Mouse (Mus musculus) T-cell, adult 2 months (primary cell): Measurements from ENCODE around the gene Hcar1.
A peak's percentile ranks its signal among the peaks of the same experiment; 100 is the strongest.

Source experiments
- DNase-seq: peaks from one replicate; pipeline ENCODE4 v3.0.0; 2022; ENCODE audit warnings: low spot score

The Hcar1 gene

DNA sequence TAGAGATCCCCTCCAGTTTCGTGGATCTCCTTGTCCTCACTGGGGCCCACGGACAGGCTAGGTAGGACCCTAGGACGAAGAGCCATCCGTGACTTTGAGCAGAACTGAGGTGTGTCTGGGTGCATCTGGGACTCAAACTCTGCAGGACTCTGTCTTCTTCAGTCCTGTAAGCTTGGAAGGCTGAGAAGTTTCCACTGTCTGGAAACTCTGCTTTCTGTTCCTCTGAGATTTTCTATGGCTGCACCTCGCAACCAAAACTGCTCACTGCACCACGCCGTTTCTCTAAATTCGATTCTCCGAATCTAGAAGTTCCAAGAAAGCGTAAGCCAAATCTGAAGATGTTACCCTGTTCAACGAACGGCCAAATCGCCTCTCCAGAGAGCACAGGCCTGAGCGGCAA lies 15.9 kb downstream of the Hcar1 start:
- no peak for DNase-seq

DNA sequence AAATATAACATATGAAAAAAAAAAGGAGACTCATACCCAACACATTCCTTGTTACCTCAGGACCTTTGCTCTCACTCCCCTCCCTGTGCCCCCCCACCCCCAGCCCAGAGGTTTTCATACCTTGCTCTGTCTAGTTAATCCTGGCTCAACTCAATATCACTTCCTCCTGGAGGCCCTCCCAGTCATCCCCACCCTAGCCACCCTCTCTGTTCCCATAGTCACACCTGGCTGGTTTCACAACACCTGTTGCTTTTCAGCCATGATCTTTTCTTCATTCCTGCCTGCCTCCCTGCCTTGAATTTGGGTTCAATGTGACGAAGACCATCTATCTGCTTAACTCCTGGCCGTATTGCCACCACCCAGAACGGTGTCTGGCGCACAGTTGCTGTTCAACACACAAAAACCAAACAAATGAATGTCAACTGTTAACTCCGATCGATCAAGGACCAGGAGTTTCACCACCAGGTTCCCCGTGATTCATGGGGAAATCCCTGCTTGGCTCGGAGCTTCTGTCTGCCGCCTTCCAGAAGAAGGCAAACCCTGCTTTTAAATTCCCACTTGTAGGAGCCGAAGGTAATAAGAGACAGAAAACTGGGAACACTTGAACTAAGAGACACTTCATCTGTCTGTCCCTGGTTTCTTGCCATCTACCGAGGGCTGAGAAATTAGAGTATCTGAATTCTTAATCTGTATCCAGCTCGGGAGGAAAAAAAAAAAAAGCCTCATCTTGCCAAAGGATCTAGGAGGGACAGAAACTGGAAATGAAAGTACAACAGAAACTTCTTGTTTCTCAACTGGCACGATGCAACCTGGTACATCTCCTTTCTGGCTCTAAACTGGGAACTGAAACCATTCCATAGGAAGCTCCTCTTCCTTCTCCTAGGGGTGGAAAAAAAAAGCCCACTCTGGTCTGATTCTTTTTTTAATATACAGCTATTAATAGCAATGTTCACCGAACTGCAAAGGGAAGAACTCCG lies 17.2 kb downstream of the Hcar1 start:
- no peak for DNase-seq

DNA sequence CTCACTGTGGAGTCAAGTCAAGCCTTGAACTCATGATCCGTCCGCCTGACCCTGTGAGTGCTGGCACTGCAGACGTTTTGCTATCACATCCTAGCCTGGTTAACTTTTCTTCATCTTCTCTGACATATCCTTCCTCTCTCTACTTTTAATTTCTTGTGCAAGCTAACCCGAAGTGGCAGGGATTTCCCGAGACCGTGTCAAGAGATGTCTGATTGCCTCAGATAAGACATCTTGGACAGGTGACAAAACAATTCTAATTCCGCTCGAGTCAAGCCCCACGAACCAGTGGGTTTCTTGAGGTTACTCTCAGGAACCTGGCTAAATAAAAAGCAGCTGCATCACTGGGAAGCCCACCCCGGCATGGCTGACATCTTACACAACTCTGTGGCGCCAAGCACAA lies 21.0 kb downstream of the Hcar1 start:
- DNase-seq = no peak

GRCm38 (mm10) chr5:123854511-123854910 lies 25.3 kb downstream of the Hcar1 start:
- DNase-seq = no peak

GRCm38 (mm10) chr5:123853877-123854504 lies 25.8 kb downstream of the Hcar1 start:
- no peak for DNase-seq

GRCm38 (mm10) chr5:123851398-123851797 lies 28.4 kb downstream of the Hcar1 start:
- peak; percentile 38 for DNase-seq

- no peak for DNase-seq
These were observed 35.5 kb downstream of the Hcar1 start for GRCm38 (mm10) chr5:123844316-123844715.

- DNase-seq = no peak
These were observed 36.0 kb downstream of the Hcar1 start for GRCm38 (mm10) chr5:123843816-123844215.

DNA sequence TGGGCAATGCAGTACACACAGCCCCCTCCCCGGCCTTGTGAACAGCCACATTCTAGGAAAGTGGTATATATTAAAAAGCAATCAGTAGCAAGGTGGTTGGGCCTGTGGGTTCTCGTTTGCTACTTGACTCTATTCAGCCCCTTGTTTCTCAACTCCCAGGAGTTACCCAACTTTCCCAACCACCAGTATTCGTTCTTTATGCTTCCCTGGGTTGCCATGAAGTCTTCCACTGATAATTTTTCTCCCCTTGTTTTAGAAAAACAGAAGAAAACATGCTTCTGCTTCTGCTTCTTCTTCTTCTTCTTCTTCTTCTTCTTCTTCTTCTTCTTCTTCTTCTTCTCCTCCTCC lies 36.9 kb downstream of the Hcar1 start:
- no peak for DNase-seq

- DNase-seq = no peak
These were observed 37.4 kb downstream of the Hcar1 start for GRCm38 (mm10) chr5:123842221-123842934.

DNA sequence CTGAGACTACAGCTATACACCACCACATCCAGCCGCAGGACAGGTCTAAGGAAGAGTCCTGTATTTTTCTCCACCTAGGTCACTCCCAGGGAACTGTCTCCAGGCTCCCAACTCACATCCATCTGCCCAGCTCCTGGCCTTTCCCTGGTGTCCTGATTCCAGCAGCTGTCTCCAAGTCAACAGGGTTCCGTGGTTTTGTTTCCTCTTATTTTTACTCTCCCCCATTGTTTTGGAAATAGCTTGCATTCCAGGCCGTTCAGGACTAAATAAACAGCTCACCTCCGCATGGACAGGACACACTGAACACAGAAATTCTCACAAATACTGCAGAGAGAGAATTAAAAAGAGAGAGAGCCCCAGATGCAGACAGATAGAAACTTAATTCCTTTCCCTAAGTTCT lies 42.4 kb downstream of the Hcar1 start:
- no peak for DNase-seq

GRCm38 (mm10) chr5:123834836-123835235 lies 45.0 kb downstream of the Hcar1 start:
- no peak for DNase-seq

DNA sequence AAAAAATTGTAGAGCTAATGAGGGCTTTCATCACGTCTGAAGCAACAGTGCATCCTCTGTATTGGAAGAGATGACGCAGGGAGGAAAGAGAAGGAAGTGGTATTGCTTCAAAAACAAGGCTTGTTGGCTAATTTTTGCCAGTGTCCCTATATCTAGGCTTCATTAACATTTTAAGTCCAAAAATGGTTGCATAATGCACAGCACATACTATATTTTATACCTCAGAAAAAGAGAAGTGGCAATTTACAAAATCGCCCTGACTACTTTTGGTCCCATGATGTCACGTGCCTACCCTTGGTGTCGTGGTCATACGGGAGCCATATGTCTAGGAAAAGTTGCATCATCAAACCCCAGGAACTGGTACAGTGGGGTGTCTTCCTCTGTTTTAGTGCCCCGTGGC lies 47.5 kb downstream of the Hcar1 start:
- no peak for DNase-seq

GRCm38 (mm10) chr5:123827659-123828091 lies 52.1 kb downstream of the Hcar1 start:
- no peak for DNase-seq
